Mouse (Mus musculus): Measurements from ENCODE around the gene Ltbp4.

- TF ChIP-seq CTCF (IDR thresholded peaks at IDR 0.05; ENCODE audit: low read depth) (peak; percentile 49), EP300 (optimal IDR thresholded peaks at IDR 0.05) (no peak)
Measured at GRCm38 (mm10) chr7:27290555-27290954, 46.9 kb downstream of the Ltbp4 start.
